Mouse (Mus musculus): ENCODE data around the gene Olfr750.

The Olfr750 gene

GRCm38 (mm10) chr14:51026391-51027133, 47.7 kb downstream of the Olfr750 start:
- peak; percentile 72 to 79 for DNase-seq

- no peak for DNase-seq
Observed at GRCm38 (mm10) chr14:51024820-51025219, 49.4 kb downstream of the Olfr750 start.

GRCm38 (mm10) chr14:51023457-51023856, 50.8 kb downstream of the Olfr750 start:
- DNase-seq: no peak

- DNase-seq: peak; percentile 14 to 41
Observed at GRCm38 (mm10) chr14:51017256-51017655, 57.0 kb downstream of the Olfr750 start.
